Mouse (Mus musculus) retina, postnatal 1 day (tissue): ENCODE results near the gene Kcnj10.

Experiments used
- DNase-seq: peaks from one replicate; pipeline ENCODE4 v3.0.0-alpha.2; 2012

The Kcnj10 gene

DNA sequence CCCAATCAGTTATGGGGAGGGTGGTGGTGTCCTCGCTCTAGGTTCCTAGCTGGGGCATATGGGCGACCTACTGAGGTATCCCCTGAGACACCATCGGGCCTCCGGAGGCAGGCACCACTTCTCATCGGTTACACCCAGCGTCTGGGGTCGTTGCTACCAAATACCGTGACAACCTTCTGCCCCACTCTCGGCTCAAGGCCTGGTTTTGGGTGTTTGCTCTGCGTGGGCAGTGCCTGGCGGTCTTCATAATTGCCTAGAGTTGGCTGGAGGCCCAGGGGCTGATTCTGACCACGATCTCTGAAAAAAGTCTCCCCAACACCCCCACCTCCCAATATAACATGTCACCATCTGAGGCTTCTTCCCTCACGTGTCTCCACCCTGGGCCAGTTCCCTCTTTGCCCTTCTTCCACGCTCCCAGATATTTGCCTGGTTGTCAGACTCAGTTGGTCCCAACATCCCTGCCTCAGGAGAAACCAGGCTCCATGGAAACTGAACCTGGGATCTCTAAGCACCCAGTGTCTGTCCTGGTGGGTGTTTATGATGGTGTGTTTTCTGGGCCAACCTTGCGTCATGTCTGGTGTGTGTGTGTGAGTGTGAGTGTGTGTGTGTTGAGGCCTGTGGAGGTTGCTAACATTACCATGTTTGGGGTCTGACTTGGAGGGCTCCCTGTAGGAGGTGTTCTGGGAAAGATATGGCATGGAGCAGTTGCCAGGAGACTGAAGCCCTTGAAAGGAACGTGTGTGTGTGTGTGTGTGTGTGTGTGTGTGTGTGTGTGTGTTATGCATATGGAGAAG, 28.0 kb upstream of the Kcnj10 start:
- peak; percentile 58 for DNase-seq

- DNase-seq = no peak
Observed at GRCm38 (mm10) chr1:172313613-172314411, 27.2 kb upstream of the Kcnj10 start.

DNA sequence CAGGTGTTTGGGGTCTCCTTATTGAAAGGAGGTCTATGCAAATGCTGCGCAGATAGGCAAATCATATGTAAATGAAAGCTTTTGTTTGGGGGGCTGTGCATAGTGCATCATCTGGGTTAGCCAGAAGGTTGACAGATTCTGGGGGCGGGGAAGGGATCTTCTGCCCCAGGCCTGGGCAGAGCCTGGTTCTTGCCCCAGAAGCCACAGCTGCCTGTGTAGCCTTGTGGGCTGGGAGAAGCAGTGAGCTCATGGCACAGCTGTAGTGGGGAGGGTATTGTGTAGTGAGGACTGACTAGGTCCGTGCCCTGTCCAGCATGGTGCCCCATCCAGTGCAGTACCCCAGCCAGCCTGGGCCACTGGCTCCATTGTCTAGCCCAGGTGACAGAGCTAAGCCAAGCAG, 26.1 kb upstream of the Kcnj10 start:
- DNase-seq = no peak

- DNase-seq = no peak
Observed at GRCm38 (mm10) chr1:172317431-172317830, 23.6 kb upstream of the Kcnj10 start.

- no peak for DNase-seq
Observed at GRCm38 (mm10) chr1:172317946-172318345, 23.1 kb upstream of the Kcnj10 start.

- DNase-seq = no peak
Observed at GRCm38 (mm10) chr1:172318424-172319035, 22.5 kb upstream of the Kcnj10 start.

- no peak for DNase-seq
Observed at GRCm38 (mm10) chr1:172319346-172319745, 21.7 kb upstream of the Kcnj10 start.

GRCm38 (mm10) chr1:172319921-172320411, 21.0 kb upstream of the Kcnj10 start:
- peak; percentile 67 for DNase-seq

DNA sequence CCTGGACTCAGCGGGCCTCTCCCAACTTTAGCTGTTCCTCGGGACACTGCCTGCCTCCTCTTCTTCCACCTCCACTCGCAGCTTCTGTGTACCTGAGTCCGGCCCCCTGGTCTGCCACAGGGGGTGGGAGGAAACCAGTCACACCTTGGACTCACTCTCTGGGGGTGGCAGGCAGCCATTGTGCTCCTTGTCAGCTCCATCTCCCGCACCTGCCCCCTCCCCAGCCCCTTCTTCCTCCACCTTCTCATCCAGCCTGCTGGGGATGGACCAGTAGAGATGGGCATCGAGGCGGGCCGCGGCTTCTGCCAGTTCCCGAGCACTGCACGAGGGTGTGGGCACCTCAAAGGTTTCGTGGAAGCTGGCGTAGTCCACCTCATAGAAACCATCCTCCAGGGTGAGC, 18.3 kb upstream of the Kcnj10 start:
- DNase-seq = no peak

DNA sequence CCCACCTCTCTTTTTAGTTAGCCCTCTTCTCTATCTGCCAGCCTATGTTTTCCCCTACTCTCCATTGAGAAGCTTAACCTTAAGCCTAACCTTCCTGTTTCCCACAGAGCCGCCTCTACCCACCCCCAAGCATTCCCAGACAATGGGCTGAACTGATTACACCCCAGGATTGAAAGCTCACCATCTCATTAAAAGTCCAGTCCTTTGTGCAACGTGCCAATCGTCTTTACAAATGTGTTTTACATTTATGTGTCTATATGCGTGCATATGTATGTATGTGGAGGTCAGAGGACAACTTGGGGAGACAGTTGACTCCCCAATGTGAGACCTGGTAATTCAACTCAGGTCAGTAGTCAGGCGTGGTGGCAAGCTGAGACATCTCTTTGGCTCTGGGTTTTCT, 17.7 kb upstream of the Kcnj10 start:
- DNase-seq = no peak

DNA sequence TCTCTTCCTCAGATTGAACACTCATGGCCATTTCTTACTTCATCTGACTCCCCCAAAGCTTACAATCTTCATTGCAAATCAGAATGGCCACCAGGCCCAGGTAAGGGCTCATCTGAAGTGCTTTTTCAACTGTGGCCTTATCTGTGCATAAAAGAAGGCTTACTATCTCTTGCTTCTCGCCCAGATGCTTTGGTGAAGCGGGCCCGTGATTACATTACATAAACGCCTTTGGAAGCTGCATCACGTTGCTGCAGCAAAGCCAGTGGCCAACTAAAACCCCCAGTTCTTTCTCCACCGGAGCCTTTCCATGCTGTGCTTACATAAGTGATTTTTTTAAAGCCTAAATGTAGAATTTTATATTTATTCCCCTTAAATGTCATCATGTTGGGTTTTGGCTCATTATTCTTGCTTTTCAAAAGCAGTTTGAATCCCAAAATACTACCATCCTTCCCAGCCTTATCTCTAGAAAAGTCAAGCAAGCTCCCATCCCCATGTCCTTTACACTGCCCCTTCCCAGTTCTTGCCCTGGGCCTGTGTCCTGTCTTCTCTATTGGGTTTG, 17.1 kb upstream of the Kcnj10 start:
- no peak for DNase-seq

DNA sequence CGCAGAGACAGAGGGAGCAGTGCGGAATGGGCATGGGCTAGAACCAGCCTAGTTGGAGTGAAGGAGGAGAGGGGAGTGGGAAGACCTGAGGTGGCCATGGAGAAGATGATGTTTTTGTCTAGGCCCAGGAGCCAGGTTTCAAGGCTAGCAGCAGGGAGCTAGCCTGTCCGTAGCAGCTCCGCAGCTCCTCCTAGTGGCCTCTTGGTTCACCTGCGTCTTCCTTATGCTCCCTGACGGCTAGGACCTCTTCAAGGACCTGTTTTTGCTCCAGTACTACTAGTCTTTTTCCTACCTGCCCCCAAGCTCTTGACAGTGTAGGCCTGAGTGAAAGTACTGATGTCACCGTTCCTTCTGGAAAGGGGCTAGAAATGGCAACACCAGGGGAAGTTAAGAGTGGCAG, 16.3 kb upstream of the Kcnj10 start:
- peak; percentile 88 for DNase-seq

DNA sequence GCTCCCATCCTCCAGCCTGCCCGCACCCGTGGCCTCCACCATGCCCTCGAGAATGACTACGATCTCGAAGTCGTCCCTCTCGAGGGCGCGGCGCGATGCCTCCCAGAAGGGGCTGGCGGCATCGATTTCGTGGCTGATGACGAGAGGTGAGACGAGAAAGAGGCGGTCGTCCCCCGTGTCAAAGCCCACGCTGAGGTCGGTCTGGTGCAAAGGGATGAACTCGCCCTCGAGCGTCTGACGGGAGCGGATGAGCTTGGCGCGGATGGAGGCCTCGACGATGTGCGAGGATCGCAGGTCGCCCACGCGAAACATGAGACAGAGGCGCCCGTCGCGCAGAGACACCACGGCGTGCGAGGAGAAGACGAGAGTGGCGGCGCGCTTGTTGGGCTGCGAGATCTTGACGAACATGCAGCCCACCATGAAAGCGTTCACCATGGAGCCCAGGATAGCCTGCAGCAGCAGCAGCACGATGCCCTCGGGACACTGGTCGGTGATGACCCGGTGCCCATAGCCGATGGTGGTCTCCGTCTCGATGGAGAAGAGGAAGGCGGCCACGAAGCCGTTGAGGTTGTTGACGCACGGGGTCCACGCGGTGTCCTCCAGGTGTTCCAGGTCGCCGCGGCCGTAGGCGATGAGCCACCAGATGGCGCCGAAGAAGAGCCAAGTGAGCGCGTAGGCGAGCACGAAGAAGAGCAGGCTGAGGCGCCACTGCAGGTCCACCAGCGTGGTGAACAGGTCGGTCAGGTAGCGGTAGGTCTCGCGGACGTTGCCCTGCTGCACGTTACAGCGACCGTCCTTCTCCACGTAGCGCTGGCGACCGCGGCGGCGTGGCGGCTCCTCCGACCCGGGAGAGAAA, 15.1 kb upstream of the Kcnj10 start:
- DNase-seq = peak; percentile 80

GRCm38 (mm10) chr1:172326684-172327083, 14.3 kb upstream of the Kcnj10 start:
- no peak for DNase-seq

- DNase-seq = no peak
Observed at GRCm38 (mm10) chr1:172327206-172328001, 13.6 kb upstream of the Kcnj10 start.

DNA sequence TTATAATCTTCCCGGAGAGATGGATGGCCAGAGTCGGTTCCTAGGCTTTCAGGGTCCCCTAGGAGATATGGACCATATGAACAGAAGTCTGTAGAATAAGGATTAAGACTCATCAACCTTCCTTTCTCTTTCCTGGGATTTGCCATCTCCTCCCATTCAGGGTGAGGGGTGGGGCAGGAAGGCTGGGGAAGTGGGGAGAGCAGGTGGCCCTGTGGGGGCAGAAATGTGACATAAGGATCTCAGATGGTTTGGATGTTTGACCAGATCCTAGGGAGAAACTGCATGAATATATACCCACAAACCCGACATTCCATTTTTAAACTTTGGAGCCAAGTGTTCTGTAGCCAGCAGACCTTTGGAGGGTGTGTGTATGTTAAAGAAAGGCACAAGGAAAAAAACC, 13.0 kb upstream of the Kcnj10 start:
- DNase-seq = no peak

DNA sequence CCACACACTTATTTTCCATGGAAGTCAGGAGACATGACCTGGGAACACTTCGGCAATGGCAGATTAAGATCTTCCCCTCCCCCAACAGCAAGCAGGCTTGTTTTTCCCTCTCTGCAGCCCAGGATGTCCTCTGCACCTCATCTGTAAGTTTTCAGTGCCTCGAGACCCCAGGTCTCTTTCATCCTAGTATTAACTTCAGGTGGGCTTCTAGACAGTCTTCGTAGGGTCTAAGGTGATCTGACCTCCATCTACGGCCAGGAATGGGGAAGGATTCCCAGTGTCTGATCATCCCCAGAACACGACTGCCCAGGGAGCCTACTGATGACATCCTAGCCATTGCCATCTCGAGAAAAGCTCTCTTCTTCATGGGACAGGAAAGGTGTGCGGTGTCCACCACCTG, 12.5 kb upstream of the Kcnj10 start:
- no peak for DNase-seq

GRCm38 (mm10) chr1:172329131-172329530, 11.9 kb upstream of the Kcnj10 start, which contains the start of gene Kcnj9:
Gene Kcnj9, minus strand, starts transcription at chr1:172329318.
- DNase-seq = peak; percentile 89

DNA sequence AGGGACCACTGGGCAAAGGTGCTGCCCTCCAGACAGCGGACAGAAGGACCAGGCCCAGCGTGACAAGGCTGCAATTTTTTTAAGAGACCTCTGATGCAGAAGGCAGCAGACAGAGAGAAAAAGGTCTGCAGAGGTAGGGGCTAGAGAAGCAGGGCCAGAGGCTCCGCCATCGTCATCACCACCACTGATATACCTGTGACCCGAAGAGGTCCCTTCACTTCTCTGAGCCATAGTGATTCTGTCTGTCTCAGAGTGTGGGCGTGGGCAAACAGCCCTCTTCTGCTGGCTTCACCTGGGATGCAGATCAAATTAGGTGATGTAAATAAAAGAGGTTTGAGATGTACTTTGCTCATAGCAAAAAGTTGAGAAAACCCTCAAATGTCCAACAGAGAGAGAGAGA, 11.4 kb upstream of the Kcnj10 start:
- no peak for DNase-seq

GRCm38 (mm10) chr1:172331422-172331947, 9.5 kb upstream of the Kcnj10 start:
- DNase-seq = no peak

DNA sequence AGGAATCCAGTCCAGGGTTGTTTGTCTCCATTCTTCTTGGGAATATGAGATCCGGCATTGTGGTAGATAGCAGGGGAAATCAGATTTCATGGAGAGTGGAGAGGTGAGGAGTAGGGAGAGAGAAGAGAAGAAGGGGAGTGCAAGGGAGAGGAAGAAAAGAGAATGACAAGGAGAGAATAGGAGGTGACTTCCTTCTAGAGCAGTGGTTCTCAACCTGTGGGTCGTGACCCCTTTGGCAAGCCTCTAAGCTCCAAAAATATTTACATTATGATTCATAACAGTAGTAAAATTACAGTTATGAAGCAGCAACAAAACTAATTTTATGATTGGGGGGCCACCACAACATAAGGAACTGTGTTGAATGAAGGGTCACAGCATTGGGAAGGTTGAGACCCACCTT, 8.1 kb upstream of the Kcnj10 start:
- no peak for DNase-seq
